Mouse (Mus musculus) heart, postnatal 14 days (tissue): ENCODE measurements around the gene Neo1. TPM values are rescaled to one million over a fixed set of nuclear protein-coding genes. Genes with fewer than 3 reads are reported as not detected.

Experiments used
- DNase-seq, 2 experiments: peaks; one replicate each; pipeline ENCODE4 v3.0.0; 2021 to 2022
- intact Hi-C: fragments of 180-260 bp; cut with DNase I; formaldehyde crosslinking; loops from one replicate; pipeline ENCODE4 v1.15.1; 2025
- long read RNA-seq, 2 experiments: library from polyadenylated mRNA; stranded (forward); transcript quantifications; one replicate each; pipeline ENCODE4 v2.0.0; 2021
- total RNA-seq, 2 experiments: library from RNA; stranded (reverse); gene quantifications; 2 replicates each; pipeline ENCODE4 v1.2.3; 2021

Neo1 gene
- 10 to 100 TPM; 44.4 to 50.3 TPM for total RNA-seq
- long read RNA-seq, experiment 1, full-length matches to known transcripts, result 1 of 10 reads
- long read RNA-seq, experiment 1, partial matches to known transcripts, result 4 of 10 reads
- long read RNA-seq, experiment 1, other reads (novel, unspliced or antisense), result 5 of 10 reads
- long read RNA-seq, experiment 2, full-length matches to known transcripts, result 2 of 11 reads
- long read RNA-seq, experiment 2, partial matches to known transcripts, result 5 of 11 reads
- long read RNA-seq, experiment 2, other reads (novel, unspliced or antisense), result 4 of 11 reads

GRCm38 (mm10) chr9:59036159-59036731 is at the start of gene Neo1:
Gene Neo1 (minus strand): TSS chr9:59036441.
- intact Hi-C loops, result loop anchor here (5.0 kb wide), 1 partner anchor 96 kb away; no protein-coding TSS in a partner anchor
- peak; percentile 92 for DNase-seq

- no peak for DNase-seq
- intact Hi-C loops, result no loop called here
Observed at GRCm38 (mm10) chr9:59075632-59076031, 39.4 kb upstream of the Neo1 start.

GRCm38 (mm10) chr9:59073887-59074286 is 37.6 kb upstream of the Neo1 start:
- intact Hi-C loops, result no loop called here

GRCm38 (mm10) chr9:59072076-59072777 is 36.0 kb upstream of the Neo1 start:
- intact Hi-C loops, result no loop called here
- DNase-seq, result no peak

More at GRCm38 (mm10) chr9:59073887-59074286, 37.6 kb upstream of the Neo1 start:
- DNase-seq, result no peak

GRCm38 (mm10) chr9:59071220-59071977 is 35.2 kb upstream of the Neo1 start:
- intact Hi-C loops, result no loop called here
- DNase-seq, result peak in 1 of 2 experiments; percentile 40

- DNase-seq, result no peak
- intact Hi-C loops, result no loop called here
Observed at GRCm38 (mm10) chr9:59070216-59070615, 34.0 kb upstream of the Neo1 start.

- intact Hi-C loops, result no loop called here
- no peak for DNase-seq
Observed at GRCm38 (mm10) chr9:59065616-59066301, 29.5 kb upstream of the Neo1 start.

- DNase-seq, result peak; percentile 10 to 33
- intact Hi-C loops, result no loop called here
Observed at GRCm38 (mm10) chr9:59062409-59062808, 26.2 kb upstream of the Neo1 start.

- DNase-seq, result no peak
- intact Hi-C loops, result no loop called here
Observed at GRCm38 (mm10) chr9:59060026-59060605, 23.9 kb upstream of the Neo1 start.

GRCm38 (mm10) chr9:59059158-59059557 is 22.9 kb upstream of the Neo1 start:
- no peak for DNase-seq
- intact Hi-C loops, result no loop called here

GRCm38 (mm10) chr9:59058060-59058459 is 21.8 kb upstream of the Neo1 start:
- DNase-seq, result no peak
- intact Hi-C loops, result no loop called here

- DNase-seq, result peak; percentile 9 to 24
- intact Hi-C loops, result no loop called here
Observed at GRCm38 (mm10) chr9:59056281-59056680, 20.0 kb upstream of the Neo1 start.

GRCm38 (mm10) chr9:59041805-59042204 is 5.6 kb upstream of the Neo1 start:
- intact Hi-C loops, result no loop called here
- no peak for DNase-seq

- intact Hi-C loops, result loop anchor here (5.0 kb wide), 1 partner anchor 95 kb away; no protein-coding TSS in a partner anchor
- DNase-seq, result peak in 1 of 2 experiments; percentile 68
Observed at GRCm38 (mm10) chr9:59036732-59037341, 596 bp upstream of the Neo1 start.

- DNase-seq, result peak in 1 of 2 experiments; percentile 57
- intact Hi-C loops, result loop anchor here (5.0 kb wide), 1 partner anchor 97 kb away; no protein-coding TSS in a partner anchor
Observed at GRCm38 (mm10) chr9:59035342-59036158, 691 bp downstream of the Neo1 start.

GRCm38 (mm10) chr9:59034836-59035235 is 1.4 kb downstream of the Neo1 start:
- peak in 1 of 2 experiments; percentile 32 for DNase-seq
- intact Hi-C loops, result loop anchor here (5.0 kb wide), 1 partner anchor 97 kb away; no protein-coding TSS in a partner anchor

GRCm38 (mm10) chr9:59033492-59033891 is 2.7 kb downstream of the Neo1 start:
- intact Hi-C loops, result no loop called here

GRCm38 (mm10) chr9:59024245-59024844 is 11.9 kb downstream of the Neo1 start:
- no peak for DNase-seq

More at GRCm38 (mm10) chr9:59033492-59033891, 2.7 kb downstream of the Neo1 start:
- no peak for DNase-seq

More at GRCm38 (mm10) chr9:59024245-59024844, 11.9 kb downstream of the Neo1 start:
- intact Hi-C loops, result no loop called here
